Mouse (Mus musculus): ENCODE data around the gene Ctr9. TPM values are rescaled to one million over a fixed set of nuclear protein-coding genes. Genes with fewer than 3 reads are reported as not detected.

Ctr9 gene
- polyA plus RNA-seq, 1 experiment from 2014 or later, result 49.7 TPM

DNA sequence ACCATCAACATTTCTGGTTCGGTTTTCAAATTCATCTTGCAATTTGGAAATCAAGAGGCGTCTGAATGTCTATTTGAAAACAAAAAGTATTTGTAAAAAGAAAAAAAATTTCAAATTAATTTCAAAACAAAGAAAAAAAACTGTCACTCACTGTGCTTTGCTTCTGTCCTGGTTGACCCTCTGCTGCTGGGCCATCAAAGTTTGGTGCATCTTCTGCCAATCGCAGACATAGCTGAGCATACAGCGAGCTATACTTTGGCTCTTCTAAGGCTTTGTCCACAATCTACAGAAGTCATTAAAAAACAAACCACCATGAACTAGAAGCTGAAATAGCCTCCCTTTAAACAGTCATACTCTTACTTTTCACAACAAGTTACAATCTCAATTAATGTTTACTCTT, 49.5 kb downstream of the Ctr9 start:
- Histone ChIP-seq H3K4me3 (no peak overlapping the region), H3K36me3 (peaks cover 75% of the 10 kb centered on the region), H3K27ac (ENCODE audit: poor library complexity, severe bottlenecking) (no peak overlapping the region), H3K4me1 (replicated peaks) (peaks cover 35% of the 10 kb centered on the region), H3K27me3 (replicated peaks) (no peaks in the 10 kb centered on the region), H3K4me2 (no peak overlapping the region), H3K9me3 (replicated peaks) (no peaks in the 10 kb centered on the region), H3K9ac (no peak overlapping the region)
- ATAC-seq (ENCODE audit: insufficient number of reproducible peaks, low FRiP score), result no peak
- whole genome bisulfite sequencing, result 94% methylated on average over 4 of the region's 4 CpGs

DNA sequence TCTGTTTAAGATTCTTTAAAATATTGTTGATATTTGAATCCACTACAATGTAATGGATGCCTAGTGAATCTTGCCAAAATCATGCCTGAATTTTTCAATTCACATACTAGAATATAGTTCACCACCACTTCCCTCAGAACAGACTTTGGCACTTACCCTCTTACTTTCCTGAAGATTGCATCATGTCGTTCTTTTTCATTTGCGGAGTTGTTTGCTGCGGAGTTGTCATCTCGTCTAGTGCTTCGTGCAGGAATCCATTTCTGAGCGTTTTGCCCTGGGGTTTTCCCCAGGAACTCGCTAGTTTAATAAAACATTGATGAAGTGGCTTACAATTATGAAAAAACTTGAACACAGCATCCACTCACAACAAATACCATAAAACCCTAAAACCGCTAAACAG, 51.3 kb downstream of the Ctr9 start:
- no peak overlapping the region for H3K27ac ChIP-seq (ENCODE audit: poor library complexity, severe bottlenecking)
- peaks cover 30% of the 10 kb centered on the region for H3K4me1 ChIP-seq (replicated peaks)
- no peaks in the 10 kb centered on the region for H3K9me3 ChIP-seq (replicated peaks)
- peaks cover 59% of the 10 kb centered on the region for H3K36me3 ChIP-seq
- H3K9ac ChIP-seq, result no peak overlapping the region
- 93% methylated on average over 8 of the region's 8 CpGs for WGBS
- ATAC-seq (ENCODE audit: insufficient number of reproducible peaks, low FRiP score), result no peak
- H3K4me2 ChIP-seq, result peak overlapping the region; percentile 94
- H3K27me3 ChIP-seq (replicated peaks), result no peaks in the 10 kb centered on the region
- peak overlapping the region; percentile 97 for H3K4me3 ChIP-seq

DNA sequence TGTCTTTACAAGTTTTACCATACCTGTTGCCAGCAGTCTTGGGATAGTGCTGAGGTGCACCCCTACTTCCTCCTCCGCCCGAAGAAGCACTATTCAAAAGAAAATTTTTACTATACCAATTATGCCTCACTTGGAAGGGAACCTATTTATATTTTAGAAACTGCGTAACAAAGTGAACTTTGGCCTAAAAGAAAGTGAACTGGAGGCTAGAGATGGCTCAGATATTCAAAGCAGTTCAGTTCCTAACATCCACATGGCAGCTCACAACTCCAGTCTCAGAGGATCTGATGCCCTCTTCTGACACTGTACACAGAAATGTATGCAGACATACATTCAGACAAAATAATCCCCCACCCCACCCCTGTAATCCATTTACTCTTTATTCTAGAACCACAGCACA, 52.1 kb downstream of the Ctr9 start:
- Histone ChIP-seq H3K4me2 (peak overlapping the region; percentile 94), H3K36me3 (peaks cover 53% of the 10 kb centered on the region), H3K9ac (peak overlapping the region; percentile 99), H3K27me3 (replicated peaks) (no peaks in the 10 kb centered on the region), H3K4me1 (replicated peaks) (peaks cover 30% of the 10 kb centered on the region), H3K4me3 (peak overlapping the region; percentile 97), H3K27ac (ENCODE audit: poor library complexity, severe bottlenecking) (peak overlapping the region; percentile 98), H3K9me3 (replicated peaks) (no peaks in the 10 kb centered on the region)
- ATAC-seq (ENCODE audit: insufficient number of reproducible peaks, low FRiP score), result no peak
- 85% methylated on average over 3 of the region's 3 CpGs for WGBS

DNA sequence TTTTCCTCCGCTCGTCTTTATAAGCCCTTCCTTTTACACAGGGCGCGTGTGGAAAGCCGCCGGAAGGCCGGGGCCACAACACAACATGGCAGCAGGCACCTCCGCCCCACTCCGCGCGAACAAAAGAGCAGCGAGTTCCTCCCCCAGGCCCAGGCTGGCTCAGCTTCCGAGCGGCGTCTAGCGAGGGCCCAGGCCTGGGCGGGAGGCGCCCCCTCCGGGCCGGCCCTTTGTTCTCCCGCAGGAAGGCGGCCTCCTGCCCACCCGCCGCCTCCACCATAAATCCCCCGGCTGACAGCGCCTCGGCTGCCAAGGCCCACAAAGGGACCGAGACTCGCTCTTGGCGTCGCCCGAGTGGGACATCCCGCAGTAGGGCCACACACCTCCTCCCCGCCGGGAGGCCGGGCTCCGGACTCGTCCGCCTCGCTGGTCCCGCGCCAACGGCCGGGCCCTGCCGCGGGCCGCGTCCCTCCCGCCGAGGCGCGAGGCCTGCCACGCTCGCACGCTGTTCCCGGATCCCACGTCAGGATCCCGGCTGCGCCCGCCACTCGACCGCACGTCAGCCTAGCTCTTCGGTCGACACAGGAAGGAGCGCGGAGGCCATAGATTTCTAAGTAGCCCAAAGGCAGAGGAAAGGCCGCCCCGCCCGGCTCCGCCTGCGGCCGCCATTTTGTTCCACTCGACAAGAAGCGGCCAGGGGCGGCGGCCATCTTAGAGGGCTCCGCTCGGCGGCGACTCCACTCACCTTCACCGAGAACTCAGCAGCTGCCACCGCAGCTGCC, 53.5 kb downstream of the Ctr9 start:
- Histone ChIP-seq H3K9ac (peak overlapping the region; percentile 99), H3K4me2 (peak overlapping the region; percentile 94), H3K36me3 (peaks cover 41% of the 10 kb centered on the region), H3K27ac (ENCODE audit: poor library complexity, severe bottlenecking) (peak overlapping the region; percentile 98), H3K4me1 (replicated peaks) (peaks cover 20% of the 10 kb centered on the region), H3K9me3 (replicated peaks) (no peaks in the 10 kb centered on the region), H3K4me3 (peak overlapping the region; percentile 97), H3K27me3 (replicated peaks) (no peaks in the 10 kb centered on the region)
- ATAC-seq (ENCODE audit: insufficient number of reproducible peaks, low FRiP score), result peak; percentile 74
- under 1% methylated on average over 83 of the region's 83 CpGs for WGBS

DNA sequence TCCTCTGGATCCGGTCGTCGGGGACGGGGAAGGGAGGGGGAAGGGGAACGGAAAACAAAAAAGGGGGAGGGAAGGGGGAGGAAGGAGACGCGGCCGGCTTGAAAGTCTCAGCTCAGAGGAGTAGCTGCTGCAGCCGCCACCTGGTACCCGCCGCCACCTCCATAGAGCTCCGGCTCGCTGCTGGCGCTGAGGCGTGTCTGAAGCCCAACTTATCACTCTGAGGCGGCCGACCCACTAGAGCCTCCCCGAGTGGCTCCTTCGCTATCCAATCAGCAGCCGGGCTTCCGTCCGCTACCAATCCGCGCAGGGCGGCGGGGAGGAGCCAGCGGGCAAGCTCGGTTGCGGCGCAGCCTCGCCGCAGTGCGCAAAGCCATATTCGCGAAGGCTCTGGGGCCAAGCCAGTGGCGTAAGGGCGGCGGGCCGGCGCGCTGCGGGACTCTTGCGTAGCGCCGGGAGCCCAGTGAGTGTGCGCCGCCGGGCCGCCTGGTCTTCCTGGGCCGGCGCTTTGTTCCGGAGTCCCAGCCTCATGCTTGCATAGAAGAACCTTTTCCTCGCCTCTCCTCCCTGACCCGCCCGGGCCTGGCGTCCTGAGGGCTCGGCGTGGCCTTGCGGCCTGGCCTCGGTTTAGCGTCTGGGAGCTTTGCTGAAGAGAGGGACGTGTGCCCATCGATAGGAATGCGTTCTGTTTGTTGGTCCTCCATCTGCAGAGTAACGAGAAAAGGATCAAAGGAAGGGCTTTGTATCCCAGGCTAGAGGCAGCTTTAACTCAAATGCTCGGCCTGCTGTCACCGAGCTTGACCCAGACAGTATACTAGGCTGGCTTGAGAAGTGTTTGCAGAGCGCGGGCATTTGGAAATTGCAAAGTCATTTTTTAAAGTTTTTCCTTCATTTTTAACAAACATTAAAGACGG, 54.3 kb downstream of the Ctr9 start, which contains the start of gene Eif4g2:
Gene Eif4g2, minus strand, starts transcription at position 209 of the 911 bp plus-strand sequence.
- ATAC-seq (ENCODE audit: insufficient number of reproducible peaks, low FRiP score), result peak; percentile 99
- Histone ChIP-seq H3K9ac (peak within 1 kb of the TSS; percentile 99), H3K9me3 (replicated peaks) (no peaks in the 10 kb centered on the region), H3K4me3 (peak within 1 kb of the TSS; percentile 97), H3K27me3 (replicated peaks) (no peaks in the 10 kb centered on the region), H3K27ac (ENCODE audit: poor library complexity, severe bottlenecking) (peak within 1 kb of the TSS; percentile 98), H3K4me2 (peak within 1 kb of the TSS; percentile 94), H3K36me3 (peaks cover 32% of the 10 kb centered on the region), H3K4me1 (replicated peaks) (peaks cover 20% of the 10 kb centered on the region)
- under 1% methylated on average over 70 of the region's 70 CpGs for WGBS

DNA sequence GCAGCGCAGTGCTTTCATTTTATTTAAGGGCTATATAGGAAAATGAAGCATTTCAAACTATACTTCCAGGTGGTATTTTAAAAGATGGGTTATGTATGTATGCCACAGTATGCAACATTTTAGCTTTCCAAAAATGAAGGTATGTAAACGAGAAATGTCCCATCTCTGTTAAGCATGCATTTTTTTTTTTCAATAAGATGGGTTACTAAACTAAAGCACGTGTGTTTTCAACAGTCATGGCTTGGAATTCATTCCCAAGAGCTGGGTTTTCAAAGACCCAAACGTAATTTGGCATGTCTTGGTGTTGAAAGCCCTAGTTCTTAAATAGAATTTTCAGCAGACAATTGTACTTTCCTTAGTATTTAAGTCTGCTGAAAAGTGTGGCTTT, 55.0 kb downstream of the Ctr9 start:
- peak overlapping the region; percentile 98 for H3K27ac ChIP-seq (ENCODE audit: poor library complexity, severe bottlenecking)
- H3K9me3 ChIP-seq (replicated peaks), result no peaks in the 10 kb centered on the region
- peaks cover 19% of the 10 kb centered on the region for H3K4me1 ChIP-seq (replicated peaks)
- H3K9ac ChIP-seq, result peak overlapping the region; percentile 87
- peak overlapping the region; percentile 77 for H3K4me2 ChIP-seq
- ATAC-seq (ENCODE audit: insufficient number of reproducible peaks, low FRiP score), result no peak
- no peaks in the 10 kb centered on the region for H3K27me3 ChIP-seq (replicated peaks)
- WGBS, result 15% methylated on average over 4 of the region's 4 CpGs
- H3K4me3 ChIP-seq, result peak overlapping the region; percentile 97
- H3K36me3 ChIP-seq, result peaks cover 27% of the 10 kb centered on the region

DNA sequence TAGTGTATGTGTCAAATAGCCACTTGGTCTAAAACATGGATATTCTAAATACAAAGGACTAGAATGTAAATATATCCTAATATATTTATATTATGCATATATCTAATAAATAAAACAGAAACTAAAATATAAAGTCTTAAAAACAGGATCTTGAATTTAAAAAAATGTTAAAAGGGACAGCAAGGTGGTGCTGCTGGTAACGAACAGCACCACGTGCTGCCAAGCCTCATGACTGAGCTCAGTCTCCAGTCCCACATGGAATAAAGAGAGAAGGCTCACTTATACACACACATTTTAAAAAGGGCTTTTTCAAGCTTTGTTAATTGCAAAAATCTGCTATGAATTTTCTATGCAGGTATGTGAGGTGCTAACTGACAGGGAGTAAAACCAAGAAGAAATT, 55.7 kb downstream of the Ctr9 start:
- 78% methylated on average over 2 of the region's 2 CpGs for WGBS
- Histone ChIP-seq H3K4me2 (no peak overlapping the region), H3K9me3 (replicated peaks) (no peaks in the 10 kb centered on the region), H3K27me3 (replicated peaks) (no peaks in the 10 kb centered on the region), H3K36me3 (peaks cover 20% of the 10 kb centered on the region), H3K9ac (no peak overlapping the region), H3K4me3 (no peak overlapping the region), H3K27ac (ENCODE audit: poor library complexity, severe bottlenecking) (no peak overlapping the region), H3K4me1 (replicated peaks) (peaks cover 16% of the 10 kb centered on the region)
- ATAC-seq (ENCODE audit: insufficient number of reproducible peaks, low FRiP score), result no peak

DNA sequence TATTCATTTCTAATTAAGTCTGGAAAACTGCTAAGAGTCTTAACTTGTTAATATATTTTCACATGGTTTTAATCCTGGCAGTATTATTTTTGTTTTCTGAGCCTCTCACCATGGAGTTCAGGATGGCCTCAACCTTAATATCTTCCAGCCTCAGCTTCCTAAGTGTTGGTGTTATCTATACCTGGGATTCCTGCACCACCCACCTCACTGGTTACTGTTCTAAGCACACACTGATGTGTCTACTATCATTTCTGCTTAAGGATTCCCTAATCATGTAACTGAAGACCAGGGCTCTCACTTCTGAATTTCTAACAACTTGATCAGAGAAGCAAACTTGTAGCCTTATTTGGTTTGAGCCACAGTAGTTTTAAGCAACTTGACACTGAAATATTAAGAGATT, 56.4 kb downstream of the Ctr9 start:
- H3K9ac ChIP-seq, result no peak overlapping the region
- H3K27ac ChIP-seq (ENCODE audit: poor library complexity, severe bottlenecking), result no peak overlapping the region
- no peak overlapping the region for H3K4me2 ChIP-seq
- H3K9me3 ChIP-seq (replicated peaks), result no peaks in the 10 kb centered on the region
- H3K4me3 ChIP-seq, result no peak overlapping the region
- no peaks in the 10 kb centered on the region for H3K27me3 ChIP-seq (replicated peaks)
- no peak for ATAC-seq (ENCODE audit: insufficient number of reproducible peaks, low FRiP score)
- H3K4me1 ChIP-seq (replicated peaks), result peaks cover 12% of the 10 kb centered on the region
- H3K36me3 ChIP-seq, result peaks cover 13% of the 10 kb centered on the region

DNA sequence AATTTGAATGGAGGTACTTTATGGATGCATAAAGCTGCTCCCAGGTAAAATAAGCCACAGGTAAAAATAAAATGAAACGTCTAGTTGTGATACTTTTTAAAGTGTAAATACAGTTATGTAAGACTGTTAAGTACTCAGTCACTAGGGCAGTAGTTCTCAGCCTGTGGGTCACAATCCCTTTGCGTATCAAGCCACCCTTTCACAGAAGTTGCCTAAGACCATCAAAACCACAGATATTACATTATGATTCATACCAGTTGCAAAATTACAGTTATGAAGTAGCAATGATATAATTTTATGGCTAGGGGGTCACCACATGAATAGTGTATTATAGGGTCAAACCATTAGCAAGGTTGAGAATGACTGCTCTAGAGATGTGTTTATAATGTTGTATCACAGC, 66.4 kb downstream of the Ctr9 start:
- H3K27ac ChIP-seq (ENCODE audit: poor library complexity, severe bottlenecking), result no peak overlapping the region
- no peak for ATAC-seq (ENCODE audit: insufficient number of reproducible peaks, low FRiP score)
- no peak overlapping the region for H3K4me2 ChIP-seq
- H3K27me3 ChIP-seq (replicated peaks), result no peaks in the 10 kb centered on the region
- 73% methylated on average over 2 of the region's 2 CpGs for WGBS
- no peaks in the 10 kb centered on the region for H3K36me3 ChIP-seq
- no peaks in the 10 kb centered on the region for H3K9me3 ChIP-seq (replicated peaks)
- H3K9ac ChIP-seq, result no peak overlapping the region
- no peaks in the 10 kb centered on the region for H3K4me1 ChIP-seq (replicated peaks)
- no peak overlapping the region for H3K4me3 ChIP-seq

DNA sequence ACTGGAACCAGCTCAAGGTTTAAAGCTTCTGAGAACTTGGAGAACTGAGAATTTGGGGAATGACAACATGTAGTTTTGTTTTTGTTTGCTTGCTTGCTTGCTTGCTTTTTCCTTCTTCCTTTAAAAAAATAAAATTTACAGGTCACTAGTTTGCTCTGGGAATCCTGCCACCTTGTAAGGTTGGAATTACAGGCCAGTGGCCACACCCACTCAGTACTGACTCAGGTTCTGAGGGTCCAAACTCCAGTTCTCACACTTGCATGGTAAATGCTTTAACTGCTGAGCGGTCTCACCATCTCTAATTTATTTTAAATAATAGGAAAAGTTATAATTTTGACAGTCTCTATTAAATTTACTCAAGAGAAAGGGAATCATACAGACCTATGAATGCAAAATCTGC, 69.4 kb downstream of the Ctr9 start:
- H3K27ac ChIP-seq (ENCODE audit: poor library complexity, severe bottlenecking), result no peak overlapping the region
- no peaks in the 10 kb centered on the region for H3K4me1 ChIP-seq (replicated peaks)
- H3K4me3 ChIP-seq, result no peak overlapping the region
- H3K27me3 ChIP-seq (replicated peaks), result no peaks in the 10 kb centered on the region
- no peak overlapping the region for H3K4me2 ChIP-seq
- no peak overlapping the region for H3K9ac ChIP-seq
- 86% methylated on average over 1 of the region's 1 CpGs for WGBS
- no peaks in the 10 kb centered on the region for H3K36me3 ChIP-seq
- H3K9me3 ChIP-seq (replicated peaks), result no peaks in the 10 kb centered on the region
- ATAC-seq (ENCODE audit: insufficient number of reproducible peaks, low FRiP score), result no peak

Measured in heart, embryonic 12.5 days (tissue).